16 mouse cellular contexts compared by ENCODE assay signal in the genomic region with DNA sequence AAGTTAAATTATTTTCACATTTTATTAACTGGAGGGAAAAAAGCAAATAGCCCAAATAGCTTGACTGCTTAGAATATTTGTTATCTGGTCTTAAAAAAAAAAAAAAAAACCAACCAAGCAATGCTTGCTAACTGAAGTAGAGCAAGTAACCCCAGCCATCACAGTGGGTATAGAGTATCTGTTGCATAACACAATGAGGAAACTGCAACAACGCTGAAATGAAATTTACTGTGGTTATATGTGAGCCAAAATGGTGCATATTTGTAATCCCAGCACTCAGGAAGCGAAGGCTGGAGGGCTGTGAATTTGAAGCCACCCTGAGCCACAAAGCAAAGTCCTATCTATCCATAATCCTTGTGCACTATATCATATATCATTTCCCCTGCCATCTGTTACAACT. TPM values are rescaled to one million over a fixed set of nuclear protein-coding genes. Genes with fewer than 3 reads are reported as not detected.
DNase-seq lines count a peak whose midpoint lies in the region; ATAC-seq lines count a peak whose summit lies in the region.
"Had no signal": no experiment of that assay in that cellular context is flagged by ENCODE, and none has a peak within 500 bp of the region (broad histone marks: within the 10 kb centered on the region; RNA-seq: fewer than 3 reads in every experiment).

No protein-coding gene starts in this region.

- peak; percentile 13 for DNase-seq in lung, postnatal 36 days
- DNase-seq in lung, postnatal 10 days: no peak
- no peak for DNase-seq in adrenal gland, adult 2 months
- DNase-seq in heart, postnatal 4 days: no peak
- DNase-seq: adrenal gland, postnatal 10 days; adrenal gland, postnatal 36 days; cerebellum, adult 18-20 months; cerebellum, adult 9-11 months; cerebellum, postnatal 25 days; embryo, embryonic 11 days; gastrocnemius, postnatal 25 days; heart, adult 2 months; heart, postnatal 14 days had no signal

- ATAC-seq in granulocyte monocyte progenitor cell, adult 5-6 weeks (replicated peaks; ENCODE audit: poor library complexity, severe bottlenecking): peak; percentile 100
- 0 out of 2 replicates have a peak, but pooled peaks have one; percentile 47 for ATAC-seq in monocyte, adult 5-6 weeks (replicated peaks; ENCODE audit: insufficient number of reproducible peaks, low FRiP score, low TSS enrichment, poor library complexity, severe bottlenecking)
- ATAC-seq: activated CD4-positive, CD25-positive, alpha-beta regulatory T cell, adult 4 months had no signal

RNA-seq across cellular contexts. Expression of gene Tent2, which starts 12.7 kb away (rescaled TPM):
- 89.4 and 91.3 TPM in 2 replicates for total RNA-seq in granulocyte monocyte progenitor cell, adult 5-6 weeks (2014; fragmentation: Nextera tagmentation)
- total RNA-seq in granulocyte monocyte progenitor cell, adult 5-6 weeks (2017): 41.5 and 50.1 TPM in 2 replicates
- 64.4 to 66.8 TPM (median 64.7 TPM) in 3 replicates for total RNA-seq in monocyte, adult 5-6 weeks (2017)
- total RNA-seq in adrenal gland, adult 2 months (2021): 10 to 100 TPM; 26.8 to 42.7 TPM
- 8.3 and 8.9 TPM in 2 replicates for polyA plus RNA-seq in adrenal gland, adult 2 months (2012; rRNA removed)
- 10 to 100 TPM; 27.4 to 28.1 TPM for total RNA-seq in heart, postnatal 4 days (2021)

RNA-seq across cellular contexts. Expression of gene Cmya5, which starts 35.0 kb away (rescaled TPM):
- not detected in 2 replicates for total RNA-seq in granulocyte monocyte progenitor cell, adult 5-6 weeks (2014; fragmentation: Nextera tagmentation)
- 0.04 TPM in 1 of 2 replicates, not detected in the other for total RNA-seq in granulocyte monocyte progenitor cell, adult 5-6 weeks (2017)
- 2.5 to 4.3 TPM (median 3.1 TPM) in 3 replicates for total RNA-seq in monocyte, adult 5-6 weeks (2017)
- total RNA-seq in adrenal gland, adult 2 months (2021): under 1 TPM; 0.20 to 0.38 TPM
- 0.04 and 0.06 TPM in 2 replicates for polyA plus RNA-seq in adrenal gland, adult 2 months (2012; rRNA removed)
- total RNA-seq in heart, postnatal 4 days (2021): 10 to 100 TPM; 76.0 to 82.2 TPM

Comparison
In these comparisons a context has a peak if more than half of its experiments do, and no peak if none do; other contexts are left out.
1. RNA of gene Cmya5, which starts 35.0 kb away (total RNA-seq): 76.0 to 82.2 TPM in heart, postnatal 4 days; 2.5 to 4.3 TPM in monocyte, adult 5-6 weeks, 0.20 to 0.38 TPM in adrenal gland, adult 2 months and 0.04 TPM in granulocyte monocyte progenitor cell, adult 5-6 weeks; every median in the first group is over 10 times any median in the second.